Mouse (Mus musculus) right cerebral cortex, adult 2 months (tissue): Measurements from ENCODE around the gene Strada.

Source experiments
- DNase-seq, 2 experiments: peaks; one replicate each; pipeline ENCODE4 v3.0.0; 2021 to 2022; ENCODE audit warnings: low spot score in 2 of 2

Gene Strada

GRCm38 (mm10) chr11:106187326-106187725, 14.6 kb downstream of the Strada start:
- DNase-seq, result no peak

- no peak for DNase-seq
Measured at GRCm38 (mm10) chr11:106180449-106180801, 21.5 kb downstream of the Strada start.

GRCm38 (mm10) chr11:106179711-106180448, 22.1 kb downstream of the Strada start:
- peak in 1 of 2 experiments; percentile 38 for DNase-seq

GRCm38 (mm10) chr11:106178036-106178782, 23.8 kb downstream of the Strada start:
- no peak for DNase-seq

DNA sequence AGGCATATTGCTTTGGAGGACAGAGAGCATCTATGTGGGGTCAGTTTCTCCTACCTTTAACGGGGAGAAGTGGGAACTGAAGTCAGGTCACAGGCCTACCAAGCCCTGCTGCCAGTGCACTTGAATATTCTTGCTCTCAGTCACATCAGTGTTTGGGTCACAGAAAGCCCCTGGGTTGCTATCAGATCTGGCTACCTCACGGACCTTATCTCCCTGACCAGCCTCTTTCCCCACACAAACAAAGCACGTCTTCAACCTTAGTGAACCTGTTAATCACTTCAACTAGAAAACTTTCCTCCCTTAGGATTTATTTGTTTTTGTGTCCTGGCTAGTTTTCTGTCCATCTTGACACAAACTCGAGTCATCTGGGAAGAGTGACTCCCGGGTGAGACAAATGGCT, 25.6 kb downstream of the Strada start:
- no peak for DNase-seq

GRCm38 (mm10) chr11:106175081-106175480, 26.9 kb downstream of the Strada start:
- DNase-seq, result no peak

DNA sequence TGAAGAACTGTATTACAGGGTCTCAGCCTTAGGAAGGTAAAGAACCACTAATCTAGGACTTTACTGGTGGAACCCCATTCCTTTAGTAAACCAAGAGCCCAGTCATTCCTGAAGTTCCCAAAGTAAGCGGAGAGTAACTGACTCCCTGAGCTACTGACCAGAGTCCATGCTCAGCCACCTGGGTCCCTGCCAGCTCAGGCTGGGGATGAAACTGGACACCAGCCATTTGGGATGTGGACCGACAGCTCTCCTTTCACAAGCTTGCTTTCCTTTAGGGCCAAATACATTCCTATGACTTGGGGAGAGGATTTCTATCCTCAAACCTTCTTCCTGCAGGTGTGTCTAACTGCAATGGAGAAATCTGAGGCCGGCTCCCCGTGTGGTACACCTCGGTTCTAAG, 27.6 kb downstream of the Strada start:
- no peak for DNase-seq

- no peak for DNase-seq
Measured at GRCm38 (mm10) chr11:106173228-106173627, 28.7 kb downstream of the Strada start.

DNA sequence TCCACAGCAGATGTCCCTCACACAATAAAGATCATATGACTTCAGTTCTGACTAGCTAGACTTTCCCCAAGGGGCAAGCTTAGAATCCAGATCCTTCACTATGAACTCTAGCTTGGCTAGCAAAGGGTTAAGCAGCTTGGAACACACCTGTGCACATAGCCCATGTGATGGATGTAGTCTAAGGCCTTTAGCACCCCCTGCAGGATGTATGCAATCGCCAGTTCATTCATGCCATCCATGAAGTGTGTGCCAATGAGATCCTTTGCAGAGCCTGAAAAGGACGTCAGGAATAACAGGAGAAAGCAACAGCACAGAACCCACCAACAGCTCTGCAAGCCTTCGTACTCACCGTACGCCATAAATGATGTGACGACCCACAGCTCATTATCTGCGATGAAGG, 31.2 kb downstream of the Strada start:
- no peak for DNase-seq

- DNase-seq, result no peak
Measured at GRCm38 (mm10) chr11:106167435-106167834, 34.5 kb downstream of the Strada start.

- DNase-seq, result no peak
Measured at GRCm38 (mm10) chr11:106164601-106165180, 37.3 kb downstream of the Strada start.

GRCm38 (mm10) chr11:106163546-106163945, 38.4 kb downstream of the Strada start:
- no peak for DNase-seq

DNA sequence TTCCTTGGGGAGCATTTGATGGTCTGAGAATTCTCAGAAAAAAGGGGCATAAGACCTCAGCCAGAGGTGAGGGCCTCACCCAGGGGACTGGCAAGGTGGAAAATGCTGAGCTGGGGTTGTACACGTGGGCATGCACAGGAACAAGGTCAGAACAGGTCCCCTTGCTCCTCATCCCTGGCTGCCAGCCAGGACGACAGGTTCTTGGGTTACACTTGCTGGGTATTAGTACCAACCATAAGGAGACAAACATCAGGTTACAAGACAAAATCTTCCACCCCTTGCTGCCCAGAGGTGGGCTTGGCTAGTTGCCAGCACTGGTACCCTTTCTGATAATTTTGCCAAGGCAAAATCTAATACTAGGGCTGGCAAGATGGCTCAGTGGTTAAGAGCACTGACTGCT, 39.7 kb downstream of the Strada start:
- no peak for DNase-seq

GRCm38 (mm10) chr11:106160841-106161721, 40.9 kb downstream of the Strada start, which contains the start of the genes Gm10840 and Limd2:
TSS of gene Gm10840 (plus strand) at chr11:106160850.
TSS of gene Limd2 (minus strand) at chr11:106160860.
- DNase-seq, result peak; percentile 91 to 92

DNA sequence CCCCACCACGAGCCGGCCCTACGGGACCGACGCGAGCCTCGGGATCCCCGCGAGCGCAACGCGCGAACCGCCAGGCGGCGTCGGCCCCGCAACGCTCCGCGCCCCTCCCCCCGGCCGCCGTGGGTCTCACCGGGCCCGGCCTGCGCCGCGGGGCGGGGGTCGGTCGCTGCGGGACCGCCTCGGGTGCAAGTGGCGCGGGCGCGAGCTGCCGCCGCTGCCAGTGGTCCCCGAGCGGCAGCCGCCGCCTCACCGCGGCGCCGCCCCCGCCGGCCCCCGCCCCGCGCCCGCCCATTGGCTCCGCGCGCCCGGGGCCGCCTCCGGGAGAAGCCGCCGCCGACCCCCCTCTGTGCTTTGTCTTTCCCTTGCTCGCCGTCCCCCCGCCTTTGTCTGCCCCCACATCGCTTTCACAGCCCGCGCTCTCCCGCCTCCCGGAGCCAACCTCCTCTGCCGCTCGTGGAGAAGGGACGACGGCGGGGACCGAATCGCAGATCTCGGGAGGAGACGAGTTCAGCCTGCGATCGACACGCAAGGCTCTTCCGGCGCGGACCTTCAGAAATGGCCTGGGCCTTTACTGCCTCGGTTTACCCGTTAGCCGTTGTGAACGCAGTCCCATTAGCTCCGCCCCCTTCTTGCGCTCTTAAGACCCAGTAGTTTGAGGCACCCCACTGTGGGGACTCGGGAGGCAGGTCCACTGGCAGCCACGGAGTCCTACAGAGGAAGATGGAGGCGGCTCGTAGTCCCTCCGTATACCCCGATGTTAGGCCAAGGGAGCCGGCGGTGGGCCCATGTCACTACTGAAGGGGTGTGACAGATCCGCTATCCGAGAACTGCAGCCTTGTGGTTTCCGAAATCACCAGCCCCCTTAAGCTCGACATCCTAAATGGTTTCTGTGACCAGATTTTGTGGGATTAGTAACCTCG, 41.8 kb downstream of the Strada start:
- DNase-seq, result peak; percentile 81 to 84

DNA sequence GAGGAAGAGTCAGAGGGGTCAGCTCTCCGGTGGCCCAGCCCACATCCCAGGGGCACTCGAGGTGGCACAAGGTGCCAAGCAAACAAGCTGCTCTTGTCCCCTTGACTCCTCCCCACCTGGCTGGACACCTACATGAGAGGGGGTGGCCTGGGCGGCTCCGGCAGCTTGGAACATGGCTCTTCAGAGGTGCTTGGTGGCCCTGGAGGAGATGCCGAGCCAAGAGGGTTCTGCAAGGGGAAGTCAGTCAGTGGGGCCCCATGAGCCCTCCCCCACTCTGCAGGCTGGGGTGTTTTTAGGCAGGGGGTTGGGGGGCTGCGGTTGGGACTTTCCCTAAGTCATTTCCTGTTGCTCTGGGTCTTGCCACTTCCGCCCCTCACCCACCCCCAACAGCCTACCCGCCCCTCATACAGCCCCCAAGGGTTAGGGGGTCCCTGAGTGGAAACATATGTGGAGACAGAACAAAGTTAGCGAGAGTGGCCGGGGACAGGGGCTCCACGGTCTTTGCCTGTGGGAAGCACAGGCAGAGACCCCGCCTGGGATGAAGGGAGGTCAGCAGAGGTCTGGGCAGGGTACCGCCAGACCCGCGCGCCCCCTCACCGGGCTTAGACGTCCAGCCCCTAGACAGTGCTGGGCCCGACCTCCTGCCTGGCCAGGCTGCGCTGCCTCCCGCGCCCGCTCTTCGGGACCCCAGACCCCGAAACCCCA, 42.6 kb downstream of the Strada start:
- no peak for DNase-seq

- no peak for DNase-seq
Measured at GRCm38 (mm10) chr11:106158930-106159215, 43.1 kb downstream of the Strada start.

- no peak for DNase-seq
Measured at GRCm38 (mm10) chr11:106158081-106158929, 43.7 kb downstream of the Strada start.

DNA sequence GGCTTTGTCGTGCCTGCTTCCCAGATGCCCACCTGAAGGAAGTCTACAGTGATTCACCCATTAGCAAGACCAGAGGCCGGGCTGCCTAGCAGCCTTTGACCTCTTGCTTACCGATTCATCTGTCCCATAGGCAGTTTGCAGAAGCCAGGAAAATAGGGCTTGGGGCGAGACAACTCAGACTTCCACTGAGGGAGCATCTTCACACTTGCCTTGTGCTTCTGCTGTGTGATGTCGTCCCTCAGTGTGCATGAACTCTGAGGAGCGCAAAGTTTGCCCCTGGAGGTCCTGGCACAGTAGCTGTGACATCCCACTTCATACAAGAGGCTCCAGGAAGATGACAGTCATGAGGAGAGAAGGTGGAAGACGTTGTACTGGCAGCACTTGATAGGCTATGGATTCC, 44.8 kb downstream of the Strada start:
- no peak for DNase-seq
